Mouse (Mus musculus): ENCODE measurements at regions not wholly inside any gene's neighbourhood (a gene's known extent, or its start where the extent isn't known, plus 50 kb on each side); places are given as distances from the start of the nearest gene placed in this dataset.

GRCm38 (mm10) chr10:37779383-37780302 lies 640.9 kb upstream of the Marcks start:
- no peaks in the 10 kb centered on the region for H3K27me3 ChIP-seq (replicated peaks)
- H3K36me3 ChIP-seq (replicated peaks in 1 of 2; ENCODE audit: control insufficient read depth in 1 of 2, insufficient read depth in 1 of 2, low read length in 1 of 2): no peaks in the 10 kb centered on the region
- H3K4me2 ChIP-seq (ENCODE audit: insufficient read depth, low read depth, poor library complexity, severe bottlenecking): no peak overlapping the region
- no peak for DNase-seq (ENCODE audit: extremely low read depth)
- no peak for TF ChIP-seq EP300 (IDR thresholded peaks at IDR 0.05; ENCODE audit: low read length)
- no peak for TF ChIP-seq MAZ (IDR thresholded peaks at IDR 0.05; ENCODE audit: low read depth, low read length)
- TF ChIP-seq JUND (conservative IDR thresholded peaks at IDR 0.05; ENCODE audit: low read depth, low read length): no peak
- TF ChIP-seq ELF1 (IDR thresholded peaks at IDR 0.05; ENCODE audit: low read depth, low read length): no peak
- no peak for TF ChIP-seq ZKSCAN1 (IDR thresholded peaks at IDR 0.05; ENCODE audit: borderline replicate concordance, low read depth, low read length)
- TF ChIP-seq MEF2A (IDR thresholded peaks at IDR 0.05; ENCODE audit: borderline replicate concordance, low read depth, low read length): no peak
- no peak for TF ChIP-seq CHD2 (IDR thresholded peaks at IDR 0.05; ENCODE audit: low read length)
- no peak for TF ChIP-seq ZNF384 (IDR thresholded peaks at IDR 0.05; ENCODE audit: low read depth, low read length)
- TF ChIP-seq POLR2AphosphoS2 (IDR thresholded peaks at IDR 0.05; ENCODE audit: low read depth, low read length): no peak
- TF ChIP-seq USF2 (conservative IDR thresholded peaks at IDR 0.05; ENCODE audit: low read depth, low read length): no peak
- no peaks in the 10 kb centered on the region for H3K9me3 ChIP-seq (replicated peaks; ENCODE audit: low read length)
- no peaks in the 10 kb centered on the region for H3K4me1 ChIP-seq (ENCODE audit: control insufficient read depth in 1 of 2, insufficient read depth in 2 of 2)
- H3K9ac ChIP-seq (ENCODE audit: insufficient read depth, low read depth): no peak overlapping the region
- no peak overlapping the region for H3K4me3 ChIP-seq (replicated peaks in 1 of 3; ENCODE audit: low read depth in 2 of 3, low read length in 2 of 3, poor library complexity in 1 of 3)
- no peak overlapping the region for H3K27ac ChIP-seq (ENCODE audit: insufficient read depth, low read depth)
- no peaks in the 10 kb centered on the region for H3K79me2 ChIP-seq (replicated peaks; ENCODE audit: control insufficient read depth, extremely low read depth, insufficient read depth, poor library complexity, severe bottlenecking)
- dilution Hi-C loops (cut with MboI; ENCODE audit: extremely low pct_ligation_motif_present, extremely low pct_unique_long_range_greater_than_20kb, low sequenced_read_pairs) (no loop called here), in situ Hi-C loops (cut with MboI; ENCODE audit: low pct_ligation_motif_present, low pct_unique_long_range_greater_than_20kb, low sequenced_read_pairs) (no loop called here)

- TF ChIP-seq ETS1 (conservative IDR thresholded peaks at IDR 0.05; ENCODE audit: low read depth, low read length): no peak
- no peak for TF ChIP-seq CHD2 (IDR thresholded peaks at IDR 0.05; ENCODE audit: low read length)
- TF ChIP-seq MYC (IDR thresholded peaks at IDR 0.05; ENCODE audit: low read depth, low read length): no peak
- no peak for TF ChIP-seq E2F4 (IDR thresholded peaks at IDR 0.05; ENCODE audit: insufficient replicate concordance, low read depth, low read length)
- TF ChIP-seq RAD21 (IDR thresholded peaks at IDR 0.05; ENCODE audit: low read depth, low read length): no peak
- no peak for TF ChIP-seq ELF1 (IDR thresholded peaks at IDR 0.05; ENCODE audit: low read depth, low read length)
- no peak for TF ChIP-seq UBTF (IDR thresholded peaks at IDR 0.05; ENCODE audit: low read depth, low read length)
- TF ChIP-seq CTCF (conservative IDR thresholded peaks at IDR 0.05 in 1 of 2, IDR thresholded peaks at IDR 0.05 in 1 of 2; ENCODE audit: low read depth in 2 of 2, low read length in 2 of 2): no peak
- no peak for TF ChIP-seq KAT2A (IDR thresholded peaks at IDR 0.05; ENCODE audit: insufficient replicate concordance, low read length)
- no peak for TF ChIP-seq POLR2AphosphoS2 (IDR thresholded peaks at IDR 0.05; ENCODE audit: low read depth, low read length)
- no peak for TF ChIP-seq BHLHE40 (IDR thresholded peaks at IDR 0.05; ENCODE audit: low read depth, low read length)
- no peak for TF ChIP-seq ZMIZ1 (IDR thresholded peaks at IDR 0.05; ENCODE audit: low read depth, low read length)
- Histone ChIP-seq H3K4me3 (replicated peaks in 1 of 3; ENCODE audit: low read depth in 2 of 3, low read length in 2 of 3, poor library complexity in 1 of 3) (no peak overlapping the region), H3K9ac (ENCODE audit: insufficient read depth, low read depth) (no peak overlapping the region), H3K36me3 (replicated peaks in 1 of 2; ENCODE audit: control insufficient read depth in 1 of 2, insufficient read depth in 1 of 2, low read length in 1 of 2) (no peaks in the 10 kb centered on the region), H3K9me3 (replicated peaks; ENCODE audit: low read length) (no peaks in the 10 kb centered on the region), H3K4me2 (ENCODE audit: insufficient read depth, low read depth, poor library complexity, severe bottlenecking) (no peak overlapping the region), H3K27ac (ENCODE audit: insufficient read depth, low read depth) (no peak overlapping the region), H3K4me1 (ENCODE audit: control insufficient read depth in 1 of 2, insufficient read depth in 2 of 2) (no peaks in the 10 kb centered on the region), H3K79me2 (replicated peaks; ENCODE audit: control insufficient read depth, extremely low read depth, insufficient read depth, poor library complexity, severe bottlenecking) (no peaks in the 10 kb centered on the region), H3K27me3 (replicated peaks) (no peaks in the 10 kb centered on the region)
- no peak for DNase-seq (ENCODE audit: extremely low read depth)
- dilution Hi-C loops (cut with MboI; ENCODE audit: extremely low pct_ligation_motif_present, extremely low pct_unique_long_range_greater_than_20kb, low sequenced_read_pairs): no loop called here
- in situ Hi-C loops (cut with MboI; ENCODE audit: low pct_ligation_motif_present, low pct_unique_long_range_greater_than_20kb, low sequenced_read_pairs): no loop called here
Observed at GRCm38 (mm10) chr10:37760542-37761367, 622.0 kb upstream of the Marcks start.

Measured in CH12.LX (cell line).